Mouse (Mus musculus) G1E (cell line): ENCODE measurements around the gene Kctd11.

Experiments used
- CTCF ChIP-seq: IDR thresholded peaks from 2 replicates; pipeline ENCODE4 v1.5.1; 2012; ENCODE audit warnings: low read depth, low read length, inconsistent platforms, mixed read lengths
- GATA1 ChIP-seq: IDR thresholded peaks from 2 replicates; pipeline ENCODE4 v1.6.1; 2012; ENCODE audit warnings: borderline replicate concordance, low read length, inconsistent platforms, mixed read lengths
- GATA2 ChIP-seq: IDR thresholded peaks from 2 replicates; pipeline ENCODE4 v1.6.1; 2012; ENCODE audit warnings: low read depth, low read length, inconsistent platforms, borderline replicate concordance
- TAL1 ChIP-seq: conservative IDR thresholded peaks from 2 replicates; pipeline ENCODE4 v1.6.1; 2012; ENCODE audit warnings: low read depth, low read length, inconsistent platforms, mixed read lengths

- TF ChIP-seq GATA1 (no peak), TAL1 (no peak), CTCF (no peak), GATA2 (no peak)
Measured at GRCm38 (mm10) chr11:69865561-69865960, 15.6 kb downstream of the Kctd11 start.
